18 mouse cellular contexts compared by ENCODE assay signal in genomic region chr13:107709828-107710227, GRCm38 (mm10).
"Had no signal": no experiment of that assay in that cellular context is flagged by ENCODE, and none has a peak within 500 bp of the region (broad histone marks: within the 10 kb centered on the region; RNA-seq: fewer than 3 reads in every experiment).

No protein-coding gene starts in this region.

- H3K9me3 ChIP-seq: liver, embryonic 13.5 days; midbrain, embryonic 12.5 days; midbrain, embryonic 15.5 days; neural tube, embryonic 12.5 days had no signal

- ATAC-seq: midbrain, embryonic 15.5 days had no signal

- H3K4me2 ChIP-seq: liver, embryonic 13.5 days; lung, embryonic 14.5 days; midbrain, embryonic 12.5 days; midbrain, embryonic 15.5 days; neural tube, embryonic 12.5 days had no signal

- H3K27me3 ChIP-seq: liver, embryonic 13.5 days; midbrain, embryonic 15.5 days; neural tube, embryonic 12.5 days had no signal

- H3K4me1 ChIP-seq: midbrain, embryonic 12.5 days; midbrain, embryonic 15.5 days; neural tube, embryonic 12.5 days had no signal

- H3K36me3 ChIP-seq: liver, embryonic 13.5 days; midbrain, embryonic 12.5 days; midbrain, embryonic 15.5 days; neural tube, embryonic 12.5 days had no signal

- H3K4me3 ChIP-seq: layer of hippocampus, adult 2 months; left cerebral cortex, adult 2 months; liver, embryonic 13.5 days; midbrain, embryonic 12.5 days; midbrain, embryonic 15.5 days; neural tube, embryonic 12.5 days had no signal

- H3K9ac ChIP-seq: liver, embryonic 13.5 days; lung, embryonic 14.5 days; midbrain, embryonic 12.5 days; midbrain, embryonic 15.5 days; neural tube, embryonic 12.5 days had no signal

- DNase-seq: kidney, adult 18-20 months; kidney, postnatal 25 days; layer of hippocampus, adult 9-11 months; layer of hippocampus, postnatal 36 days; liver, embryonic 13.5 days; lung, embryonic 14.5 days; lung, postnatal 14 days; retina, postnatal 1 day; thymus, adult 2 months; thymus, postnatal 14 days; thymus, postnatal 4 days had no signal

- H3K27ac ChIP-seq: kidney, postnatal 0 days; layer of hippocampus, adult 2 months; left cerebral cortex, adult 2 months; liver, embryonic 13.5 days; macrophage; midbrain, embryonic 12.5 days; midbrain, embryonic 15.5 days; neural tube, embryonic 12.5 days had no signal
